Mouse (Mus musculus) MEL (cell line): ENCODE results near the gene Lsm6.

ENCODE experiments used
- CTCF ChIP-seq, 3 experiments: IDR thresholded peaks in 2 of 3; conservative IDR thresholded peaks in 1 of 3; 2 replicates each; pipeline ENCODE4 v1.5.1; 2011 to 2012; ENCODE audit warnings: low read length in 3 of 3, low read depth in 2 of 3, mild to moderate bottlenecking in 2 of 3, improper control_type of control experiment in 1 of 3, inconsistent platforms in 1 of 3, mixed read lengths in 1 of 3, moderate library complexity in 1 of 3; ENCODE audit not compliant: control insufficient read depth in 1 of 3, insufficient read depth in 1 of 3, poor library complexity in 1 of 3, severe bottlenecking in 1 of 3
- E2F4 ChIP-seq: IDR thresholded peaks from 2 replicates; pipeline ENCODE4 v1.6.1; 2011; ENCODE audit warnings: low read depth, low read length, improper control_type of control experiment, borderline replicate concordance
- EP300 ChIP-seq, 2 experiments: IDR thresholded peaks; 2 replicates each; pipeline ENCODE4 v1.6.1; 2011; ENCODE audit warnings: improper control_type of control experiment in 2 of 2, low read length in 2 of 2, low read depth in 1 of 2, mild to moderate bottlenecking in 1 of 2
- GABPA ChIP-seq: IDR thresholded peaks from 2 replicates; pipeline ENCODE4 v1.6.1; 2012; ENCODE audit warnings: low read depth, mild to moderate bottlenecking, inconsistent platforms, low read length, improper control_type of control experiment, moderate library complexity
- GATA1 ChIP-seq: IDR thresholded peaks from 2 replicates; pipeline ENCODE4 v1.6.1; 2011; ENCODE audit warnings: low read depth, low read length, improper control_type of control experiment
- MEF2A ChIP-seq: IDR thresholded peaks from 2 replicates; pipeline ENCODE4 v1.6.1; 2014; ENCODE audit warnings: low read depth, mild to moderate bottlenecking, inconsistent platforms, low read length, improper control_type of control experiment; ENCODE audit not compliant: poor library complexity, insufficient replicate concordance, severe bottlenecking; ENCODE audit errors: extremely low read depth
- MYC ChIP-seq: IDR thresholded peaks from 2 replicates; pipeline ENCODE4 v1.6.1; 2011; ENCODE audit warnings: low read depth, mild to moderate bottlenecking, low read length, improper control_type of control experiment, moderate library complexity
- POLR2A ChIP-seq, 2 experiments: IDR thresholded peaks; 2 replicates each; pipeline ENCODE4 v1.6.1; 2011 to 2012; ENCODE audit warnings: low read length in 2 of 2, mild to moderate bottlenecking in 2 of 2, control low read depth in 1 of 2, improper control_type of control experiment in 1 of 2, low read depth in 1 of 2, moderate library complexity in 1 of 2; ENCODE audit not compliant: control insufficient read depth in 1 of 2, insufficient read depth in 1 of 2, poor library complexity in 1 of 2
- POLR2AphosphoS2 ChIP-seq: IDR thresholded peaks from 2 replicates; pipeline ENCODE4 v1.6.1; 2011; ENCODE audit warnings: low read length, improper control_type of control experiment
- RCOR1 ChIP-seq: IDR thresholded peaks from 2 replicates; pipeline ENCODE4 v1.6.1; 2012; ENCODE audit warnings: low read depth, mild to moderate bottlenecking, inconsistent platforms, low read length, improper control_type of control experiment
- SMC3 ChIP-seq: IDR thresholded peaks from 2 replicates; pipeline ENCODE4 v1.6.1; 2011; ENCODE audit warnings: low read depth, low read length, improper control_type of control experiment
- ZC3H11A ChIP-seq: IDR thresholded peaks from 2 replicates; pipeline ENCODE4 v1.6.1; 2012; ENCODE audit warnings: low read depth, mild to moderate bottlenecking, inconsistent platforms, low read length, improper control_type of control experiment

GRCm38 (mm10) chr8:78801201-78801600 is 19.7 kb downstream of the Lsm6 start:
- TF ChIP-seq CTCF (IDR thresholded peaks at IDR 0.05 in 2 of 3, conservative IDR thresholded peaks at IDR 0.05 in 1 of 3; ENCODE audit: control insufficient read depth in 1 of 3, insufficient read depth in 1 of 3, low read depth in 2 of 3, low read length in 3 of 3, poor library complexity in 1 of 3, severe bottlenecking in 1 of 3) (no peak), EP300 (IDR thresholded peaks at IDR 0.05; ENCODE audit: low read depth in 1 of 2, low read length in 2 of 2) (no peak), GABPA (no peak), E2F4 (no peak), POLR2A (IDR thresholded peaks at IDR 0.05; ENCODE audit: control insufficient read depth in 1 of 2, insufficient read depth in 1 of 2, low read depth in 1 of 2, low read length in 2 of 2, poor library complexity in 1 of 2) (no peak), MEF2A (no peak), ZC3H11A (no peak), GATA1 (no peak), SMC3 (no peak), RCOR1 (no peak), POLR2AphosphoS2 (no peak), MYC (no peak)
